Mouse (Mus musculus): ENCODE measurements around the gene 2310022A10Rik.
A peak's percentile ranks its signal among the peaks of the same experiment; 100 is the strongest.

DNA sequence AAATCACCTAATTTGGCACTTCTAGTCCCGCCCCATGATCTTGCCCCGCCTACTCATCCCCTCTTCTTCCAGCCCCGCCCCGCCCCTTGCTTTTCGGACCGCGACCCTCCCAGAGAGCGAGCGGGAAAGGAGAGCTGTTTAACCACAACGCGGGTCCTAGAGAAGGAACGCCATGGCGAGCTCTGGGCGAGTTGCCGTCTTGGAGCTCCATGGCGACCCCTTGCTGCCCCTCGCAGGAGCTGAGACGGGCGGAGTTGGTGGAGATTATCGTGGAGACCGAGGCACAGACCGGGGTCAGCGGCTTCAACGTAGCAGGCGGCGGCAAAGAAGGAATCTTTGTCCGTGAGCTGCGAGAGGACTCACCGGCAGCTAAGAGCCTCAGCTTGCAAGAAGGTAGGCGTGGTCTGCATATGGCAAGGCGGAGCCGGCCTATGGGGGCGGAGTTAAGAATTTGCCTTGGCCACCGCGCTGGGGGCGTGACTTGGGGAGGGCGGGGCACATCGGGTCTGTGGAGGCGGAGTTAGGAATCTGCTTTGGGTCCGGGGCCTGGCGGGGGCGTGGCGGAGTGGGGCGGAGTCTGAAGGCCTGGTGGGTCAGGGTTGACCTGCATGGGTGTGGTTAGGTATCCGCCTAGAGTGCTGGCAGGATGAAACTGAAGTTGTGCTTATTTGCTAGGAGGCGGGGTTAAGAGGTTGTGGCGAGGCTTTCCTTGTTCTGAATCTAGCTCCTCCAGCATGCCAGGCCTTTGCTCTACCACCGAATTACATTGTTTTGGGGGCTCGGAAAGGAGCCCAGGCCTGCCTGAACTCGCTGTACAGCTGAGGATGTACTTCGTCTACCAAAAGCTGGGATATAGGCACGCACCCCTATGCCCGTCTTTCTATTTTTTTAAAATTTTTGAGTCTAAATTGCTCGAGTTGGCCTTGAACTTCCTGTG is 45.1 kb upstream of the 2310022A10Rik start:
- TF ChIP-seq POLR2A (IDR thresholded peaks at IDR 0.05; ENCODE audit: low read depth, low read length) (peak; percentile 56), CTCF (IDR thresholded peaks at IDR 0.05; ENCODE audit: extremely low read depth, insufficient read length, insufficient replicate concordance, low read depth, low read length) (no peak)

Measured in small intestine, adult 2 months (tissue).